ENCODE assay signal across 24 mouse cellular contexts in genomic region chr1:40501126-40501525, GRCm38 (mm10). TPM values are rescaled to one million over a fixed set of nuclear protein-coding genes. Genes with fewer than 3 reads are reported as not detected.
A peak's percentile ranks its signal among the peaks of the same experiment; 100 is the strongest.
DNase-seq lines count a peak whose midpoint lies in the region; ATAC-seq and TF ChIP-seq lines count a peak whose summit lies in the region.
"Had no signal": no experiment of that assay in that cellular context is flagged by ENCODE, and none has a peak within 500 bp of the region (broad histone marks: within the 10 kb centered on the region; RNA-seq: fewer than 3 reads in every experiment).

No protein-coding gene starts in this region.

- DNase-seq in lung, postnatal 0 days (ENCODE audit: low spot score): no peak
- DNase-seq in lung, postnatal 10 days: no peak
- no peak for DNase-seq in layer of hippocampus, adult 9-11 months
- DNase-seq in left cerebral cortex, postnatal 4 days: no peak
- DNase-seq: adrenal gland, postnatal 10 days; B cell, adult 2 months; cerebellum, adult 11-12 months; cerebellum, adult 9-10 months; cerebellum, postnatal 25 days; gastrocnemius, postnatal 25 days; heart, adult 2 months; heart, postnatal 14 days had no signal

- no peak for TF ChIP-seq CTCF in lung, postnatal 0 days (IDR thresholded peaks at IDR 0.05)

- 0 out of 2 replicates have a peak, but pooled peaks have one; percentile 0 for ATAC-seq in lung, postnatal 0 days
- peak; percentile 23 for ATAC-seq in granulocyte monocyte progenitor cell, adult 5-6 weeks (replicated peaks; ENCODE audit: poor library complexity, severe bottlenecking)
- ATAC-seq in monocyte, adult 5-6 weeks (replicated peaks; ENCODE audit: insufficient number of reproducible peaks, low FRiP score, low TSS enrichment, poor library complexity, severe bottlenecking): 0 out of 2 replicates have a peak, but pooled peaks have one; percentile 14
- ATAC-seq: CD4-positive, CD25-positive, alpha-beta regulatory T cell, adult 4 months; forebrain, embryonic 16.5 days had no signal

- no peaks in the 10 kb centered on the region for H3K9me3 ChIP-seq in lung, postnatal 0 days (ENCODE audit: low read length)
- H3K9me3 ChIP-seq: embryonic facial prominence, embryonic 13.5 days; forebrain, embryonic 12.5 days; G1E; heart, embryonic 15.5 days; hindbrain, embryonic 10.5 days had no signal

- intact Hi-C loops in left cerebral cortex, postnatal 4 days (cut with DNase I): no loop called here

- no peak overlapping the region for H3K9ac ChIP-seq in lung, postnatal 0 days (replicated peaks; ENCODE audit: low read depth)
- H3K9ac ChIP-seq: embryonic facial prominence, embryonic 13.5 days; forebrain, embryonic 12.5 days; heart, embryonic 15.5 days; hindbrain, embryonic 14.5 days had no signal

- H3K27me3 ChIP-seq in lung, postnatal 0 days (replicated peaks; ENCODE audit: insufficient read depth, low read length): no peaks in the 10 kb centered on the region
- H3K27me3 ChIP-seq: embryonic facial prominence, embryonic 13.5 days; forebrain, embryonic 12.5 days; heart, embryonic 15.5 days had no signal

- WGBS in lung, postnatal 0 days: 79% methylated on average over 4 of the region's 4 CpGs

- no peaks in the 10 kb centered on the region for H3K4me1 ChIP-seq in lung, postnatal 0 days (ENCODE audit: insufficient read depth, low read depth, low read length)
- H3K4me1 ChIP-seq: embryonic facial prominence, embryonic 13.5 days; forebrain, embryonic 12.5 days; heart, embryonic 15.5 days; hindbrain, embryonic 10.5 days had no signal

- no peak overlapping the region for H3K4me3 ChIP-seq in lung, postnatal 0 days (ENCODE audit: low read depth, low read length)
- H3K4me3 ChIP-seq: embryonic facial prominence, embryonic 13.5 days; forebrain, embryonic 12.5 days; heart, adult 2 months; heart, embryonic 15.5 days; hindbrain, embryonic 10.5 days had no signal

- H3K4me2 ChIP-seq in lung, postnatal 0 days (replicated peaks; ENCODE audit: low read depth, low read length): no peak overlapping the region
- H3K4me2 ChIP-seq: embryonic facial prominence, embryonic 13.5 days; forebrain, embryonic 12.5 days; heart, embryonic 11.5 days; heart, embryonic 15.5 days; hindbrain, embryonic 14.5 days had no signal

- H3K36me3 ChIP-seq in lung, postnatal 0 days (ENCODE audit: insufficient read depth, low read length): no peaks in the 10 kb centered on the region
- H3K36me3 ChIP-seq: embryonic facial prominence, embryonic 13.5 days; forebrain, embryonic 12.5 days; G1E; heart, embryonic 15.5 days; hindbrain, embryonic 10.5 days had no signal

- H3K27ac ChIP-seq in lung, postnatal 0 days (ENCODE audit: low read length): peak overlapping the region; percentile 43; the same call in 1 of the 2 replicates
- H3K27ac ChIP-seq: embryonic facial prominence, embryonic 13.5 days; forebrain, embryonic 12.5 days; heart, adult 2 months; heart, embryonic 15.5 days; hindbrain, embryonic 10.5 days; hindbrain, embryonic 14.5 days had no signal

- TF ChIP-seq EP300 in lung, postnatal 0 days (IDR thresholded peaks at IDR 0.05): no peak

RNA-seq across cellular contexts. Expression of gene Il18rap, which starts 14.0 kb away (rescaled TPM):
- polyA plus RNA-seq in lung, postnatal 0 days (2015; fragmentation: Nextera tagmentation; extraction: Ambion mirVana): 0.67 and 0.76 TPM in 2 replicates
- 7.3 and 8.7 TPM in 2 replicates for total RNA-seq in granulocyte monocyte progenitor cell, adult 5-6 weeks (2014; fragmentation: Nextera tagmentation)
- total RNA-seq in granulocyte monocyte progenitor cell, adult 5-6 weeks (2017): 9.0 and 15.9 TPM in 2 replicates
- 129 to 500 TPM (median 141 TPM) in 3 replicates for total RNA-seq in monocyte, adult 5-6 weeks (2017)
- total RNA-seq in left cerebral cortex, postnatal 4 days (2021): under 1 TPM; 0.12 TPM
- total RNA-seq: gastrocnemius, adult 18-20 months; gastrocnemius, postnatal 25 days had no signal
- polyA plus RNA-seq: G1E had no signal

RNA-seq across cellular contexts. Expression of gene Il18r1, which starts 35.8 kb away (rescaled TPM):
- polyA plus RNA-seq in lung, postnatal 0 days (2015; fragmentation: Nextera tagmentation; extraction: Ambion mirVana): 38.2 and 39.5 TPM in 2 replicates
- total RNA-seq in granulocyte monocyte progenitor cell, adult 5-6 weeks (2014; fragmentation: Nextera tagmentation): 2.8 TPM in 1 of 2 replicates, not detected in the other
- 0.82 and 1.6 TPM in 2 replicates for total RNA-seq in granulocyte monocyte progenitor cell, adult 5-6 weeks (2017)
- 83.7 to 308 TPM (median 89.9 TPM) in 3 replicates for total RNA-seq in monocyte, adult 5-6 weeks (2017)
- not detected for total RNA-seq in left cerebral cortex, postnatal 4 days (2021)
- total RNA-seq: gastrocnemius, adult 18-20 months; gastrocnemius, postnatal 25 days had no signal
- polyA plus RNA-seq: embryonic facial prominence, embryonic 13.5 days; forebrain, embryonic 12.5 days; forebrain, embryonic 16.5 days; G1E; heart, embryonic 11.5 days; hindbrain, embryonic 10.5 days; hindbrain, embryonic 14.5 days had no signal

Comparison
In these comparisons a context has a peak if more than half of its experiments do, and no peak if none do; other contexts are left out.
1. RNA of gene Il18rap, which starts 14.0 kb away (total RNA-seq): 129 to 500 TPM in monocyte, adult 5-6 weeks and 7.3 to 15.9 TPM in granulocyte monocyte progenitor cell, adult 5-6 weeks; 0.12 TPM in left cerebral cortex, postnatal 4 days; every median in the first group is over 4 times any median in the second.
2. RNA of gene Il18r1, which starts 35.8 kb away (total RNA-seq): 83.7 to 308 TPM in monocyte, adult 5-6 weeks; 0.82 to 2.8 TPM in granulocyte monocyte progenitor cell, adult 5-6 weeks and not detected in left cerebral cortex, postnatal 4 days; every median in the first group is over 10 times any median in the second.
3. Peak in every context shown above with its lines, with median percentiles within 50 percentile points of each other: ATAC-seq.